Mouse (Mus musculus): Measurements from ENCODE around the gene Rfesd.

DNA sequence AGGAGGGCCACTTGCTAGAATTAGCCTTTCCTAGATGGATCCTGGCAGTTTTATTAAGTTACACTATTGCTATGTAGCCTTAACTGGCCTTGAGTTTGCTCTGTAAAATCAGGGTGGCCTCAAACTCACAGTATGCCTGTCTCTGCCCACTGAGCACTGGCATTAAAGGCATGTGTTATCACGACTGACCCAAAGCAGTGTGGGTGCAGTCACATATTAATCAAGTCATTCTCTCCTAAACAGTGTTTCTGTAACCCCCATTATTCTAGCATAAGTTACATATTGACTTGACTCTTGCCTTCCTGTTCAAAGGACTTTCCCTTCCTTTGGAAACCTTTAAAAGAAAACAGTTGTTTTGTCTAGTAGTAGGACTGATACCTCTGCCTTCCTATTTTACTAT lies 23.9 kb upstream of the Rfesd start:
- TF ChIP-seq POLR2A (IDR thresholded peaks at IDR 0.05; ENCODE audit: extremely low read depth, insufficient read depth, low read length): no peak
- TF ChIP-seq CTCF (IDR thresholded peaks at IDR 0.05; ENCODE audit: extremely low read depth, insufficient read depth, low read length): no peak
